Mouse (Mus musculus): ENCODE data around the gene Wfdc9. TPM values are rescaled to one million over a fixed set of nuclear protein-coding genes. Genes with fewer than 3 reads are reported as not detected.
"Not testable (repeated sequence)": the region's sequence is repeated elsewhere in the genome, so short reads cannot be mapped to it uniquely, and the experiment has no call there.

Gene Wfdc9
- polyA plus RNA-seq, 1 experiment from 2014 or later: not detected

GRCm38 (mm10) chr2:164670938-164671337, 14.6 kb upstream of the Wfdc9 start:
- WGBS: 33% methylated on average over 1 of the region's 1 CpGs
- H3K27ac ChIP-seq: no peak overlapping the region
- H3K27me3 ChIP-seq (ENCODE audit: insufficient read depth, poor library complexity, severe bottlenecking): no peaks in the 10 kb centered on the region
- no peaks in the 10 kb centered on the region for H3K9me3 ChIP-seq
- DNase-seq (ENCODE audit: low spot score): no peak
- no peaks in the 10 kb centered on the region for H3K4me1 ChIP-seq
- no peak overlapping the region for H3K4me3 ChIP-seq
- no peaks in the 10 kb centered on the region for H3K36me3 ChIP-seq

DNA sequence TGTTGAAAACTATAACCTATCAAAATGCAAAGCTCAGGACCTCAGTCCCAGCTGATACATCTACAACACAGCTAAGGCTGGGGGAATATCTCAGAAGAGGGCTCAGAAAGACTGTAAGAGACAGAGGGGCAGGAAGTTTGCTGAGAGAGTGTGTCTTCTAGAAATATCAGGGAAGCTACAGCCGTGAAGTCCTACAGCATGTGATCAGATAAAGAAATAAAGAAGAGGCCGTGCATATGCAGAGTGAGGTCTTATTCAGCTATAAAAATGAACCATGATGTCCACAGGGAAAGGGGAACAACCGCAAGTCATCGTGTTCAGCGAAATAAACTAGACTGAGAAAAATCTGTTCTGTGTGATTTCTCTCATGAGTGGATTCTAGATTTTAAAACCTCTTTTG, 13.9 kb upstream of the Wfdc9 start:
- no peak overlapping the region for H3K27ac ChIP-seq
- H3K27me3 ChIP-seq (ENCODE audit: insufficient read depth, poor library complexity, severe bottlenecking): no peaks in the 10 kb centered on the region
- no peaks in the 10 kb centered on the region for H3K4me1 ChIP-seq
- WGBS: 75% methylated on average over 5 of the region's 5 CpGs
- DNase-seq (ENCODE audit: low spot score): no peak
- H3K4me3 ChIP-seq: no peak overlapping the region
- no peaks in the 10 kb centered on the region for H3K36me3 ChIP-seq
- H3K9me3 ChIP-seq: no peaks in the 10 kb centered on the region

DNA sequence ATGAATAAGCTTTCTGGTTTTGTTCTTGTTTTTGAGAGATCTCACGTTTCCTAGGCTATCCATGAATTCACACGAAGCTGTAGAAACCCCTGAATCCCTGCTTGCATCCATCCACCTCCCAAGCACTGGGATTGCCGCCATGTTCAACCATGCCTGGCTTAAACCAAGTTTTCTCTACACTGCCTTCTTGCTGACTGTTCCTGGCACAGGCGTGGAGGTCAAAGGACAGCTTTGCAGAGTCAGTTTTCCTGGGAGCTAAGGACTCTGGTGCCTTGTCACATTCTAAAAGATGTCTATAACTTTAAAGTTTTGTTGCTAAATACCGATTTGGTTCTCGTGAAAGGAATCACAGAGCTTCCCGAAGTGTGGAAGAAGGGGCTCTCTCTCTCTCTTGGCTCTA, 8.5 kb upstream of the Wfdc9 start:
- Histone ChIP-seq H3K36me3 (no peaks in the 10 kb centered on the region), H3K27ac (no peak overlapping the region), H3K4me1 (no peaks in the 10 kb centered on the region)

DNA sequence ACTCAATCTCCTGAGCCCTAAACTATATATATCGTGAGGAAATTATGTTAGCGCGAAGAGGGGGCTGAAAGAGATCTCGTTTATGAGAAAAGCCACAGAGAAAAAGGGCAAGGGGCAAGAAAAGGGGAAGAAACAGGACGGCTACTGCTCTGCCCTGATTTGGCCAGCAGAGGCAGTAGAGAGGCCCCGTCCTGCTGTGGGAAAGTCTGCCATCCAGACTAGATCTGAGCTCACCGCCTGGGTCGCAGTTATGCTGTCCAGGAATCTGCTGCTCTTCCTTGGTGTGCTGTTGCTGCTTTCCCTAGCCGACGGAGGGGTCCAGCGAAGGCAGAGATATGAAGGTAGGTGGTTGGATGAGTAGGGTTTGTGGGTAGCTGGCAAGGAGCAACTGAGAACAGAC, 525 bp downstream of the Wfdc9 start, which contains the start of gene Wfdc10:
Gene Wfdc10, plus strand, starts transcription at position 189 of the 400 bp plus-strand sequence.
- Histone ChIP-seq H3K4me1 (no peaks in the 10 kb centered on the region), H3K9me3 (no peaks in the 10 kb centered on the region), H3K27me3 (ENCODE audit: insufficient read depth, poor library complexity, severe bottlenecking) (peaks cover 13% of the 10 kb centered on the region), H3K4me3 (no peak within 1 kb of the TSS), H3K36me3 (no peaks in the 10 kb centered on the region), H3K27ac (no peak within 1 kb of the TSS)
- no peak for DNase-seq (ENCODE audit: low spot score)
- 10% methylated on average over 11 of the region's 11 CpGs for WGBS

More for the DNA sequence above, 8.5 kb upstream of the Wfdc9 start:
- no peaks in the 10 kb centered on the region for H3K9me3 ChIP-seq
- 84% methylated on average over 7 of the region's 7 CpGs for WGBS
- no peak for DNase-seq (ENCODE audit: low spot score)
- no peaks in the 10 kb centered on the region for H3K27me3 ChIP-seq (ENCODE audit: insufficient read depth, poor library complexity, severe bottlenecking)
- H3K4me3 ChIP-seq: no peak overlapping the region

GRCm38 (mm10) chr2:164641881-164642673, 14.3 kb downstream of the Wfdc9 start:
- no peaks in the 10 kb centered on the region for H3K36me3 ChIP-seq
- no peak overlapping the region for H3K4me3 ChIP-seq
- WGBS: 85% methylated on average over 13 of the region's 13 CpGs
- no peak for DNase-seq (ENCODE audit: low spot score)
- H3K27ac ChIP-seq: no peak overlapping the region
- no peaks in the 10 kb centered on the region for H3K27me3 ChIP-seq (ENCODE audit: insufficient read depth, poor library complexity, severe bottlenecking)
- H3K4me1 ChIP-seq: no peaks in the 10 kb centered on the region
- H3K9me3 ChIP-seq: no peaks in the 10 kb centered on the region

- H3K4me3 ChIP-seq: no peak overlapping the region
- no peaks in the 10 kb centered on the region for H3K36me3 ChIP-seq
- no peak overlapping the region for H3K27ac ChIP-seq
- 67% methylated on average over 7 of the region's 7 CpGs for WGBS
- DNase-seq (ENCODE audit: low spot score): no peak
- H3K27me3 ChIP-seq (ENCODE audit: insufficient read depth, poor library complexity, severe bottlenecking): no peaks in the 10 kb centered on the region
- no peaks in the 10 kb centered on the region for H3K9me3 ChIP-seq
- H3K4me1 ChIP-seq: no peaks in the 10 kb centered on the region
These were observed 15.3 kb downstream of the Wfdc9 start for GRCm38 (mm10) chr2:164641129-164641528.

DNA sequence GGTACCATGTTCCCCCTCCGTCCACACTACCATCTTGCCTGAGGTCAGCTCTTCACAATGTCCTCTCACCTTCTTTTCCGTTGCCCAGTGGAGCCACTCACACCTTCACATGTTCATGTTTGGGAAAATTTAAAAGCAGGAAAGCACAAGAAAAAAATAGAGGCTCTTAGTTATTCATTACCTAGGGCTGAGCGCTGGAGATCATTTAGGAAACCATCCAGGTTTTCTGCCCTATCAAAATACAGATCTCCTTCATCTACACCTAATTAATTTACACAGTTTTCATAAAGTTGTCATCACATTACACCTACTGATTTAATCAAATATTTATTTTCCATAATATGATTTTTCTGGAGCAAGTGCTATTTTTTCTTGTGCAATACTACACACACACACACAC, 17.7 kb downstream of the Wfdc9 start, which contains the start of gene Wfdc16:
Gene Wfdc16, minus strand, starts transcription at position 101 of the 400 bp plus-strand sequence.
- 84% methylated on average over 3 of the region's 3 CpGs for WGBS
- no peak for DNase-seq (ENCODE audit: low spot score)

DNA sequence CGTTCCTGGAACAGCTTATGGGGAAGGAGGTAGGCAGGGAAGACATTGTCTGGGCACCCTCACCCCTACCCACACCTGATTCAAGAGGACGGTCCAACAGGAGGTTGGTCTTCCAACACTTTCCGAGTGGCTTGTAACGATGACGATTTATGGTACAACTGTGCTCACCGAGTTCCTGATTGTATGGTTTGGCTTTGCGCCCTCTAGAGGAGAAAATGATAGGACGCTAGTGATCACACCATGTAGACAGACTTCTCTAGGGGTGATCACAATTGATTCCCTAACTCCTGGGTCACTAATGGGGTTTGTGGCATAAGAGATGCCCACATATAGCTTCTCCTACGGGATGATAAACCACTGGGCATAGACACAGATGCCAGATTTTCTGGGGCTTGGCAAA, 21.1 kb downstream of the Wfdc9 start:
- no peaks in the 10 kb centered on the region for H3K9me3 ChIP-seq
- H3K27me3 ChIP-seq (ENCODE audit: insufficient read depth, poor library complexity, severe bottlenecking): no peaks in the 10 kb centered on the region
- H3K27ac ChIP-seq: no peak overlapping the region
- DNase-seq (ENCODE audit: low spot score): no peak
- 75% methylated on average over 9 of the region's 9 CpGs for WGBS
- no peaks in the 10 kb centered on the region for H3K4me1 ChIP-seq
- H3K4me3 ChIP-seq: no peak overlapping the region
- no peaks in the 10 kb centered on the region for H3K36me3 ChIP-seq

More for the DNA sequence above, 17.7 kb downstream of the Wfdc9 start, which contains the start of gene Wfdc16:
- no peak within 1 kb of the TSS for H3K4me3 ChIP-seq
- no peaks in the 10 kb centered on the region for H3K4me1 ChIP-seq
- no peaks in the 10 kb centered on the region for H3K27me3 ChIP-seq (ENCODE audit: insufficient read depth, poor library complexity, severe bottlenecking)
- no peaks in the 10 kb centered on the region for H3K9me3 ChIP-seq
- no peaks in the 10 kb centered on the region for H3K36me3 ChIP-seq
- no peak within 1 kb of the TSS for H3K27ac ChIP-seq

GRCm38 (mm10) chr2:164621775-164622174, 34.6 kb downstream of the Wfdc9 start:
- Histone ChIP-seq H3K4me3 (no peak overlapping the region), H3K4me1 (no peaks in the 10 kb centered on the region), H3K27ac (no peak overlapping the region), H3K27me3 (ENCODE audit: insufficient read depth, poor library complexity, severe bottlenecking) (no peaks in the 10 kb centered on the region), H3K9me3 (no peaks in the 10 kb centered on the region), H3K36me3 (no peaks in the 10 kb centered on the region)
- no peak for DNase-seq (ENCODE audit: low spot score)
- WGBS: 72% methylated on average over 4 of the region's 4 CpGs

- peak; percentile 10 for DNase-seq (ENCODE audit: low spot score)
- Histone ChIP-seq H3K4me1 (no peaks in the 10 kb centered on the region), H3K4me3 (no peak overlapping the region), H3K36me3 (no peaks in the 10 kb centered on the region), H3K9me3 (no peaks in the 10 kb centered on the region), H3K27me3 (ENCODE audit: insufficient read depth, poor library complexity, severe bottlenecking) (no peaks in the 10 kb centered on the region; the same call in 1 of the 2 replicates), H3K27ac (no peak overlapping the region)
- 71% methylated on average over 5 of the region's 5 CpGs for WGBS
These were observed 37.3 kb downstream of the Wfdc9 start for GRCm38 (mm10) chr2:164619050-164619449.

DNA sequence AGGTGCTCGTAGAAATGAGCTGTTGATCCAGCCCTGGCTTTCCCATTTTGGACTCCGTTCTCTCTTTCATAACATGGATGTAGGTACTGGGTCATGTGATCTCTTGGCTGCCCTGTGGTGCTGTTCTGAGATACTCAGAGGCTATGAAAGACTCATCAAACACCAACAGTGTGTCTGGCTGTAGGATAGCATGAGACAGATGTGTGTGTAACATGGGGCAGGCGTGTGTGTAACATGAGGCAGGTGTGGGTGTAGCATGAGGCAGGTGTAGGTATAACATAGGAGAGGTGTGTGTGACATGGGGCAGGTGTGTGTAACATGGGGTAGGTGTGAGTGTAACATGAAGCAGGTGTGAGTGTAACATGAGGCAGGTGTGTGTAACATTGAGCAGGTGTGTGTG, 41.0 kb downstream of the Wfdc9 start:
- 80% methylated on average over 3 of the region's 3 CpGs for WGBS
- Histone ChIP-seq H3K4me3 (no peak overlapping the region), H3K9me3 (no peaks in the 10 kb centered on the region), H3K4me1 (no peaks in the 10 kb centered on the region), H3K27ac (no peak overlapping the region), H3K27me3 (ENCODE audit: insufficient read depth, poor library complexity, severe bottlenecking) (no peaks in the 10 kb centered on the region; the same call in 1 of the 2 replicates), H3K36me3 (no peaks in the 10 kb centered on the region)
- DNase-seq (ENCODE audit: low spot score): peak; percentile 68

GRCm38 (mm10) chr2:164613471-164613870, 42.9 kb downstream of the Wfdc9 start, which contains the start of the genes Wfdc6b and Wfdc8:
Wfdc6b (plus strand) TSS chr2:164613522.
Wfdc8 (minus strand) TSS chr2:164613626.
- DNase-seq (ENCODE audit: low spot score): peak; percentile 24
- H3K4me3 ChIP-seq; H3K36me3 ChIP-seq; H3K9me3 ChIP-seq; H3K27me3 ChIP-seq (ENCODE audit: insufficient read depth, poor library complexity, severe bottlenecking); H3K4me1 ChIP-seq; H3K27ac ChIP-seq: not testable (repeated sequence)
- WGBS: 60% methylated on average over 8 of the region's 8 CpGs

DNA sequence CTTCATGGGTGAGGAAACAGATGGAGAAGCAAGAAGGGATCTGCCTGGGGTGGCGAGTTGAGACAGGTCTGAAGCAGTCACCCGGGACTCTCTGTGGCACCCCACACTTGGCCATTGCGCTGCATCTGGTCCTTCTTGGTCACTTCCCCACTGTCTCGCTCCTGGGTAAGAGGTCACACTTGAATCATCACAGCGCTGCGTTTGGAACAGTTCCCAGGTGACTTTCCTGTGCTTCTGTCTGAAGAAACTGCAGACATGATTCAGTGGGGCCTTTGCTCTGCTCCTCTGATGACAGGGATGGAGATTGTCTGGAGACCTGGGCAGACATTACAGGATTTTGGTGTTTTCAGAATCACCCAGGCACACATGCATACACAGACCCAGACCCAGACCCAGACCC, 47.6 kb downstream of the Wfdc9 start:
- Histone ChIP-seq H3K9me3 (no peaks in the 10 kb centered on the region), H3K4me3 (no peak overlapping the region), H3K27ac (no peak overlapping the region), H3K36me3 (no peaks in the 10 kb centered on the region), H3K27me3 (ENCODE audit: insufficient read depth, poor library complexity, severe bottlenecking) (no peaks in the 10 kb centered on the region; the same call in 1 of the 2 replicates), H3K4me1 (no peaks in the 10 kb centered on the region)
- 78% methylated on average over 6 of the region's 6 CpGs for WGBS
- DNase-seq (ENCODE audit: low spot score): no peak

All from heart, embryonic 10.5 days (tissue).